Mouse (Mus musculus) heart, postnatal 0 days (tissue): ENCODE data around the gene Ucp3.

Experiments
- CTCF ChIP-seq: IDR thresholded peaks from 2 replicates; pipeline ENCODE4 v1.5.1; 2016; ENCODE audit warnings: antibody characterized with exemption, control low read depth, low read depth
- EP300 ChIP-seq: IDR thresholded peaks from 2 replicates; pipeline ENCODE4 v1.6.1; 2016; ENCODE audit warnings: antibody characterized with exemption, low read depth

DNA sequence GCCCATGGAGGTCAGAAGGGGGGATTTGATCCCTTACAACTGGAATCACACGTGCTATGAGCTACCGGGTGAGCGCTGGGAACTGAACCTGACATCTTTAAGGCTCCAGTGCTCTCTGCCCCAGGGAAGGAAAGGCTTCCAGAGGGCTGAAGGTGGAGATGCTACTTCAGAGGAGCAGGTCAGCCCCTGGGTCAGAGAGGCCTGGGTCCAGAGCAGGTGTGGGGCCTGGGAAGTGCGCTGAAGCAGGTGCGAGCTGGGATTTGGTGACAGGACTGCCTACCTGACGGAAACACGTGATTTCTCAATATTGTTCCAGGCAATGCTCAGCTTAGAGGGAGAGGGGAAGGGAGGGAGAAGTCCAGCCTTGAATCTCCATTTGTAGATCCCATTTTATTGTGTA lies 8.5 kb upstream of the Ucp3 start:
- TF ChIP-seq CTCF (no peak), EP300 (no peak)
